Mouse (Mus musculus) spleen, adult 2 months (tissue): ENCODE results near the gene Slain2. TPM values are rescaled to one million over a fixed set of nuclear protein-coding genes. Genes with fewer than 3 reads are reported as not detected.

Source experiments
- DNase-seq, 2 experiments: peaks; one replicate each; pipeline versions ENCODE4 v3.0.0 to v3.0.0-alpha.2; 2012 to 2021; ENCODE audit warnings: low spot score in 2 of 2, low read depth in 1 of 2
- H3K27ac ChIP-seq: fragments of 200-500 bp; 2 replicates; pipeline ENCODE4 v1.5.1; 2012; ENCODE audit warnings: low read length, inconsistent platforms; ENCODE audit not compliant: insufficient read depth
- H3K27me3 ChIP-seq: fragments of 200-500 bp; 2 replicates; pipeline ENCODE4 v1.6.1; 2012; ENCODE audit warnings: mild to moderate bottlenecking, moderate library complexity, low read length, inconsistent platforms; ENCODE audit not compliant: control insufficient read depth, insufficient read depth
- H3K36me3 ChIP-seq: fragments of 200-500 bp; 2 replicates; pipeline ENCODE4 v1.6.1; 2012; ENCODE audit warnings: mild to moderate bottlenecking, low read length, inconsistent platforms; ENCODE audit not compliant: control insufficient read depth, insufficient read depth
- H3K4me1 ChIP-seq: fragments of 200-500 bp; 2 replicates; pipeline ENCODE4 v1.6.1; 2011; ENCODE audit warnings: inconsistent platforms; ENCODE audit not compliant: control insufficient read depth, insufficient read depth, insufficient read length
- H3K4me3 ChIP-seq: fragments of 200-500 bp; 2 replicates; pipeline ENCODE4 v1.5.1; 2011; ENCODE audit warnings: mild to moderate bottlenecking, inconsistent platforms; ENCODE audit not compliant: insufficient read depth, insufficient read length; ENCODE audit errors: extremely low read depth
- CTCF ChIP-seq: fragments of 200-500 bp; IDR thresholded peaks from 2 replicates; pipeline ENCODE4 v1.5.1; 2011; ENCODE audit warnings: mild to moderate bottlenecking, inconsistent platforms; ENCODE audit not compliant: insufficient read depth, insufficient read length, insufficient replicate concordance; ENCODE audit errors: extremely low read depth
- POLR2A ChIP-seq: fragments of 200-500 bp; IDR thresholded peaks from 2 replicates; pipeline ENCODE4 v1.6.1; 2011; ENCODE audit warnings: low read depth, low read length, inconsistent platforms
- WGBS: fragments of 180-500 bp; shearing (Covaris S2); methylation state at CpG from one replicate; pipeline ENCODE4 v1.1.7; 2018; 5-methylcytosine and 5-hydroxymethylcytosine counted together
- polyA plus RNA-seq: library from polyadenylated mRNA; depleted of rRNA; stranded (reverse); fragments of >200 nt; gene quantifications from 2 replicates; pipeline ENCODE4 v1.2.3, GENCODE M21; 2012

Gene Slain2
- polyA plus RNA-seq, 1 experiment: 10.8 TPM

DNA sequence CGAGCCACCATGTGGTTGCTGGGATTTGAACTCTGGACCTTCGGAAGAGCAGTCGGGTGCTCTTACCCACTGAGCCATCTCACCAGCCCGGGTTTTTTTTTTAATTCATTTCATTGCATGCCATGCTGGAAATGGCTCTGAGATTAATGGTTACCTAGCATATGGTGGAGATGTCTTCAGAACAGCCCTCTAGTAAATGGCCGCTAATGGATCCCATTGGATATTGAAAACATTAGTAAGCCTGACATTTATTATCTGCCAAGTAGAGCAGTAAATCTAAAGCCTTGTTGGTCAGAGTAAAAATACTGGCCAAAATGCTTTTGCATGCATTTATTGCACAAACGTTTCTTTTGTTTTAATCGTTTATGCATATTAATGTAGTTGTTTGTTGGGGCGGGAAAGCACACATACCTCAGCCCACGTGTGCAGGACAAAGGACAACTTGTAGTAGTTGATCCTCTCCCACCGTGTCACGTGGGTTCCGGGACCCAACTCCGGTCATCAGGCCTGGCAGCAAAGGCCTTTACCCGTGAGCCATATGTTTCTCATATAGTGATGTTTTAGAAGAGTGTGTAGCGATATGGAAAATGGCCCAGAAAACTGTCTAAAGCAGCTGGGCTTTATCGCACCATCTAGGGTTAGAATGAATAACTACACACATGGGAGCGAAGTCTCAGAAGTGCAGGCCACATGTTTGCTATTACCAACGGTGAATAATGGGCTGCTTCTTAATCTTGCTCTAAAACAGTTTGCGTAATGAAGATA, 27.5 kb upstream of the Slain2 start:
- H3K27me3 ChIP-seq: no peaks in the 10 kb centered on the region
- no peak overlapping the region for H3K27ac ChIP-seq
- no peak for DNase-seq
- no peak for TF ChIP-seq POLR2A
- H3K36me3 ChIP-seq: no peaks in the 10 kb centered on the region
- 93% methylated on average over 19 of the region's 19 CpGs for WGBS
- H3K4me1 ChIP-seq: no peaks in the 10 kb centered on the region
- no peak overlapping the region for H3K4me3 ChIP-seq

DNA sequence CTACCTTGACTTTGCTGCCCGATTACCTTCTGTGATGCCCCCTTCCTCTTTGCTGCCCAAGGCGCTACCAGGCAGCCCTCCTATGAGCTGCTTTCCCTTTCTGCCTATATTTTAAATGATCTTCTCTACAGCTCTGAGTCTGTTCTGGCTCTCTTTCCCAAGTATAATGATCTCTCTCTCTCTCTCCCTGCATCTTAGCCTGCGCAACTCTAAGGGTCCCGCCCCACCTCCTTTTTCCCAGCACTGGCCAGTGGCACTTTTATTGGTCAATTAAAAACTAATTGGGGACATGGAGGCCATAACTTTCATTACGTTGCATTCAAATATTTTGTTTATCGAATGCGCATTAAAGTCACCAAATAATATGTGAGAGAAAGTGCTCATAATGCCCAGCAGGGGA, 25.8 kb upstream of the Slain2 start:
- DNase-seq: no peak
- no peaks in the 10 kb centered on the region for H3K27me3 ChIP-seq
- 93% methylated on average over 7 of the region's 7 CpGs for WGBS
- H3K27ac ChIP-seq: no peak overlapping the region
- H3K4me1 ChIP-seq: no peaks in the 10 kb centered on the region
- TF ChIP-seq POLR2A: no peak
- no peak for TF ChIP-seq CTCF
- H3K4me3 ChIP-seq: no peak overlapping the region
- no peaks in the 10 kb centered on the region for H3K36me3 ChIP-seq

DNA sequence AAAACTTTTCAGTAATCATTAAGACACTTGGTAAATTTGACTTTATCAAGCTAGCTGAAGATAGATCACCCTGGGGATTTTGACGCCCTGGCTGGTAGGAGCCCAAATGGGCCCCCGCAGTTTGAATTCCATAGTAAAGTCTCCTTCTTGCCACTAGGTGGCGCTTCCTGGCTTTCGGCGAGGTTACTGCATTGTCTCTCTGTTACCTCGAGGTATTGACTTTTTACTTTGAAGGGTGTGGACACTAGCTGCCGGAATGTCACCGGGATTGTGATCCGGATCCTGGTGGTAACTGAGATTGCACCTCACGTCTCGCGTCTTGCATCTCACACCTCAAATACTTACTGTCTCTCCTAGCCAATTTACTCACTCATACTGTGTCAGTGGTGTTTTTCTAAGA, 22.6 kb upstream of the Slain2 start:
- H3K36me3 ChIP-seq: no peaks in the 10 kb centered on the region
- H3K4me3 ChIP-seq: no peak overlapping the region
- peak; percentile 72; the same call in 1 of the 2 replicates for TF ChIP-seq CTCF
- TF ChIP-seq POLR2A: no peak
- no peak overlapping the region for H3K27ac ChIP-seq
- no peaks in the 10 kb centered on the region for H3K27me3 ChIP-seq
- WGBS: 4% methylated on average over 12 of the region's 12 CpGs
- DNase-seq: peak; percentile 27 to 56
- no peaks in the 10 kb centered on the region for H3K4me1 ChIP-seq

DNA sequence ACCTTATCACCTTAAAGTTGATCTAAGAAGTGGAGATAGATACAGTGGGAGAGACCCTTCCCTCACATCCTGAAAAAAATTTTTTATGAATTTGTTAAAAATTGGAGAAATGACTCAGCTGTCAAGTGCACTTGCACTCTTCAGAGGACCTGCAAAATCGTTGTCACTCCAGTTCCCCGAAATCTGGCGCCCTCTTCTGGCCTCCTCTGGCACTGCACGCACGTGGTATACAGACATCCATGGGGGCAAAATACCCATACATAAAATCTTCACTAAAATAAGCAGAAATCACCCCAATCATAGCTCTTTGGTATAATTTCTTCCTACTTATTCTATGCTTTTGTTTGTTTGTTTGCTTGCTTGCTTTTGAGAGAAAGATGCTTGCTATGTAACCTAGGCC, 20.1 kb upstream of the Slain2 start:
- no peak for DNase-seq
- H3K4me1 ChIP-seq: no peaks in the 10 kb centered on the region
- no peaks in the 10 kb centered on the region for H3K27me3 ChIP-seq
- 60% methylated on average over 5 of the region's 5 CpGs for WGBS
- no peaks in the 10 kb centered on the region for H3K36me3 ChIP-seq
- H3K27ac ChIP-seq: no peak overlapping the region
- H3K4me3 ChIP-seq: no peak overlapping the region
- TF ChIP-seq POLR2A (no peak), CTCF (peak; percentile 47; the same call in 1 of the 2 replicates)

DNA sequence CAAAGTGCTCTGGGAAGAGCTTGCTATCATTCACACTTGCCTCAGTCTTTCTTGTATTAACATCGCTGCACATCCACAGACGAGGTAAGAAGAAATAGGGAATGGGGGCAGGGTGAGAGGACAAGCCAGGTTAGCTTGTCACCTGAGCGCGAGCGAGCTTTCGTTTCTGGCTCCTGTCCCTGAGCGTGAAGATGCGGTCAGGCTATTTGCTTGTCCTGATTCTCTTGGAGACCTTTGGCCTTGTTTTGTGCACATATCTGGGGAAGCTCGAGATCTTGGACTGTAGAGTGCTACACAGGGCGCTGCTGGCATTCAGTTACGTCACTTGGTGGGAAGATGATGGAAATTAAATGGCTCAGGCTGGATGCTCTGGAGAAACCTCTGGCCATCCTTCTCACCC, 18.8 kb upstream of the Slain2 start:
- Histone ChIP-seq H3K4me3 (no peak overlapping the region), H3K4me1 (no peaks in the 10 kb centered on the region), H3K27me3 (no peaks in the 10 kb centered on the region), H3K27ac (no peak overlapping the region), H3K36me3 (no peaks in the 10 kb centered on the region)
- DNase-seq: no peak
- WGBS: 92% methylated on average over 11 of the region's 11 CpGs
- TF ChIP-seq CTCF (no peak), POLR2A (no peak)

DNA sequence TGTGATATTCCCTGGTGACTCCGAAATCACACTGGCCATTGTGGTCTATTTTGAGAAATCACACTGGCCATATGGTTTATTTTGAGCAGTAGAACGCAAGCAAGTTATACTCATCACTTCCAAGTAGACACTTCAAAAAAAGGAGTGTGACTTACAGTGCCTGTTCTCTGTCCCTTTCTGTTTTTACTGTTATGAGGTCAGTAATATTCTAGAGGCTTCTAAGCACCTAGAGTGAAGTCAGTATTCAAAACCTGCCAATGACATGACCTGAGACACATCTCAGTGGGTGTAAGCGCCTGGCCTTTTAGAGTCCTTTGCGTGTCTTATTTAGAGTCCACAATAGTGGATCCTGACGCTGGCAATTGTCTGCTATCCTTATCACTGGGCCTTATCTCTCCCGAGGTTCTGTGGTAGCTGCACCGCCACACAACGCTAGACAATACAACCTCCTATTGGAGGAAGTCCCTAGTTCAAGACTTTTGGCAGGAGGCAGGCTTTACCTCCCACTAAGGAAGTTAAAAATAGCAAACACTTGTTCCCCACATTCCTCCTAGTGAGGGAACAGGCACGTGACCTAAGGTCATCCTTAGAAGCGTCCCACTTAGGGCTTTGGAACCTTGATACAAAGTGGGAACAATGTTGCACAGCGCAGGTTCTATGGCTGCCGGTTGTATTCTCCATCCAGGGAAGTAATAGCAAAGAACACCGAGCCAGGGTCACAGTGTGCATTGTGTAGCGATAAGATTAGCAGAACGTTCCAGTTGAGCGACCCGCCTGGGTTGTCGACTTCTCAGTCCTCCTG, 17.4 kb upstream of the Slain2 start:
- no peak overlapping the region for H3K4me3 ChIP-seq
- no peak for DNase-seq
- no peak for TF ChIP-seq CTCF
- TF ChIP-seq POLR2A: no peak
- no peaks in the 10 kb centered on the region for H3K4me1 ChIP-seq
- WGBS: 64% methylated on average over 18 of the region's 18 CpGs
- H3K36me3 ChIP-seq: no peaks in the 10 kb centered on the region
- H3K27ac ChIP-seq: no peak overlapping the region
- H3K27me3 ChIP-seq: no peaks in the 10 kb centered on the region

DNA sequence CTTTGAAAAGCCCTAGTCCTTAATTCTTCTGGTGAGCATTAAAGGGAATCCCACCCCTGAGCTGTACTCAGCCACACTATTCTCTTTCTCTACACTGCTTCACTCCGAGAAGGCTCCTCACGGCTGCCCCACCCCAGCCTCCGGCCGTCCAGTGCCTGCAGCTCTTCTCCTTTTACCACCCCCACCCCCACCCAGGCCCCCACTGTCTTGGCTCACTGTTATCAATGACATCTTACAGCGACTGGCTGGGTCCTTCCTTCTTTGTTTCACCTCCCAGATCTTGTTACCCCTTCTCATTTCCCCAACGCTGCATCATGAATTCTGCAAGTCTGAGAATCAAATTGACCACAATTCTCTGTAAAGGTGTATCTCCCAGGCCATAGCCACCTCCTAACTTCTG, 16.1 kb upstream of the Slain2 start:
- WGBS: 57% methylated on average over 6 of the region's 6 CpGs
- Histone ChIP-seq H3K27ac (no peak overlapping the region), H3K4me3 (no peak overlapping the region), H3K36me3 (no peaks in the 10 kb centered on the region), H3K4me1 (no peaks in the 10 kb centered on the region), H3K27me3 (no peaks in the 10 kb centered on the region)
- TF ChIP-seq POLR2A (no peak), CTCF (no peak)
- DNase-seq: no peak
